Mouse (Mus musculus) bone marrow, adult 2 months (tissue): ENCODE results near the gene Ssbp2.

Experiments
- CTCF ChIP-seq: fragments of 200-500 bp; IDR thresholded peaks from 2 replicates; pipeline ENCODE4 v1.5.1; 2011; ENCODE audit warnings: low read length, control low read depth; ENCODE audit not compliant: control insufficient read depth, insufficient read depth
- POLR2A ChIP-seq: fragments of 200-500 bp; IDR thresholded peaks from 2 replicates; pipeline ENCODE4 v1.6.1; 2011; ENCODE audit warnings: low read depth, mild to moderate bottlenecking, control low read depth, low read length, borderline replicate concordance; ENCODE audit not compliant: control insufficient read depth

DNA sequence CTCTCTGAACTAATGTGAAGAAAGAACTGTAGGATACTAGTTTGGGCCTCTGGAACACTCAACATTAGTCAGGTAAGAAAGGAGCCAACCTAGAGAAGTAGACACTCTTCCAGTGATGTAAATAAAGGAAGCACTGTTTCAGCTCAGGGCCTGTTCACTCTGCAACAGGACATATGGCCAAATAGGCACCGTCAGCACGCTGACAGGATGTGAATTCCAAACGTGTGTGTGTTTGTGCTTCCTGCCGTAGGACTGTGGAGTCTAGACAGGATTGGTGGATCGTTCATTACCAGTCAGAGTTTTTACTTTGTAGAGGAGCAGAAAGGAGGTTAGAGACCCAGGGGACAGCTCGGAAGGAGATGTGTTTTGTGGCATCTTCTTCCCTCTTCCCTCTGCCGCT is 174.0 kb downstream of the Ssbp2 start:
- no peak for TF ChIP-seq CTCF
- TF ChIP-seq POLR2A: no peak
